Comparison of ENCODE assay signal across 8 mouse cellular contexts in genomic region chr9:106643128-106643527, GRCm38 (mm10). TPM values are rescaled to one million over a fixed set of nuclear protein-coding genes. Genes with fewer than 3 reads are reported as not detected.
DNase-seq lines count a peak whose midpoint lies in the region; ATAC-seq and TF ChIP-seq lines count a peak whose summit lies in the region.

No protein-coding gene starts in this region.

- no peak overlapping the region for H3K4me3 ChIP-seq in bone marrow, adult 2 months (replicated peaks; ENCODE audit: control insufficient read depth, low read depth, low read length)
- H3K4me3 ChIP-seq in intestine, embryonic 15.5 days (replicated peaks) = no peak overlapping the region
- no peak overlapping the region for H3K4me3 ChIP-seq in testis, adult 2 months (ENCODE audit: control insufficient read depth, low read depth, low read length)

- 25% methylated on average over 7 of the region's 7 CpGs for WGBS in bone marrow, adult 2 months
- 31% methylated on average over 7 of the region's 7 CpGs for WGBS in intestine, embryonic 15.5 days

- H3K27me3 ChIP-seq in intestine, embryonic 15.5 days (replicated peaks) = 0 out of 2 replicates have a peak, but pooled peaks cover 3% of the 10 kb centered on the region
- H3K27me3 ChIP-seq in testis, adult 2 months (ENCODE audit: control insufficient read depth, insufficient read depth, low read length) = no peaks in the 10 kb centered on the region

- H3K27ac ChIP-seq in bone marrow, adult 2 months (ENCODE audit: control insufficient read depth, insufficient read depth, low read depth, low read length, poor library complexity) = no peak overlapping the region
- H3K27ac ChIP-seq in intestine, embryonic 15.5 days = no peak overlapping the region
- no peak overlapping the region for H3K27ac ChIP-seq in testis, adult 2 months (ENCODE audit: control insufficient read depth, insufficient read depth, low read depth, low read length)

- H3K36me3 ChIP-seq in intestine, embryonic 15.5 days = no peaks in the 10 kb centered on the region
- no peaks in the 10 kb centered on the region for H3K36me3 ChIP-seq in testis, adult 2 months (ENCODE audit: control insufficient read depth, insufficient read depth, low read length)

- H3K9ac ChIP-seq in intestine, embryonic 15.5 days = no peak overlapping the region

- no peaks in the 10 kb centered on the region; the same call in 1 of the 2 replicates for H3K4me1 ChIP-seq in bone marrow, adult 2 months (ENCODE audit: control insufficient read depth, insufficient read depth, low read length)
- H3K4me1 ChIP-seq in intestine, embryonic 15.5 days (replicated peaks) = no peaks in the 10 kb centered on the region
- H3K4me1 ChIP-seq in testis, adult 2 months (ENCODE audit: control insufficient read depth, insufficient read depth, low read length) = no peaks in the 10 kb centered on the region

- peak; percentile 82 for TF ChIP-seq CTCF in bone marrow, adult 2 months (IDR thresholded peaks at IDR 0.05; ENCODE audit: control insufficient read depth, insufficient read depth, low read length)
- peak; percentile 96 for TF ChIP-seq CTCF in testis, adult 2 months (IDR thresholded peaks at IDR 0.05; ENCODE audit: control insufficient read depth, insufficient read depth, insufficient replicate concordance, low read depth, low read length)

- peak; percentile 74 for ATAC-seq in erythroblast, adult 5-6 weeks (replicated peaks; ENCODE audit: low FRiP score, poor library complexity, severe bottlenecking)
- peak; percentile 56; the same call in 1 of the 2 replicates for ATAC-seq in intestine, embryonic 15.5 days

- H3K9me3 ChIP-seq in intestine, embryonic 15.5 days = no peaks in the 10 kb centered on the region

- H3K4me2 ChIP-seq in intestine, embryonic 15.5 days (replicated peaks) = no peak overlapping the region

- intact Hi-C loops in left cerebral cortex, postnatal 36 days (cut with DNase I) = loop anchor here (2.0 to 5.0 kb wide), 2 partner anchors 42 to 111 kb away; no protein-coding TSS in a partner anchor

- TF ChIP-seq POLR2A in bone marrow, adult 2 months (IDR thresholded peaks at IDR 0.05; ENCODE audit: borderline replicate concordance, control insufficient read depth, low read depth, low read length) = no peak
- TF ChIP-seq POLR2A in testis, adult 2 months (IDR thresholded peaks at IDR 0.05; ENCODE audit: control insufficient read depth, low read depth, low read length) = no peak

- peak; percentile 59 for DNase-seq in left cerebral cortex, adult 11 months (ENCODE audit: low spot score)
- no peak for DNase-seq in left cerebral cortex, adult 8-10 months (ENCODE audit: low spot score in 2 of 2)
- peak; percentile 75 for DNase-seq in left cerebral cortex, postnatal 36 days (ENCODE audit: low spot score in 2 of 2)
- DNase-seq in natural killer cell, adult 2 months (ENCODE audit: low spot score in 2 of 2) = peak; percentile 52 to 72

RNA-seq across cellular contexts. Expression of gene Grm2, which starts 12.8 kb away (rescaled TPM):
- 10 to 100 TPM; 42.5 to 59.1 (median 45.4) TPM for total RNA-seq in left cerebral cortex, adult 8-10 months (2022)
- not detected in 2 replicates for polyA plus RNA-seq in bone marrow, adult 2 months (2011; ENCODE audit: insufficient read depth, insufficient read length, low replicate concordance, missing spikeins)
- total RNA-seq in erythroblast, adult 5-6 weeks (2015; ENCODE audit: low replicate concordance) = not detected in 2 replicates
- total RNA-seq in erythroblast, adult 5-6 weeks (2017; ENCODE audit: low replicate concordance) = not detected in 2 replicates
- not detected in 2 replicates for polyA plus RNA-seq in intestine, embryonic 15.5 days (2015; fragmentation: Nextera tagmentation; extraction: Ambion mirVana)
- total RNA-seq in left cerebral cortex, postnatal 36 days (2021) = 10 to 100 TPM; 53.5 to 72.7 TPM
- polyA plus RNA-seq in testis, adult 2 months (2012; rRNA removed) = 0.22 and 0.30 TPM in 2 replicates

RNA-seq across cellular contexts. Expression of gene Iqcf6, which starts 16.7 kb away (rescaled TPM):
- total RNA-seq in left cerebral cortex, adult 8-10 months (2022) = not detected
- polyA plus RNA-seq in bone marrow, adult 2 months (2011; ENCODE audit: insufficient read depth, insufficient read length, low replicate concordance, missing spikeins) = not detected in 2 replicates
- not detected in 2 replicates for total RNA-seq in erythroblast, adult 5-6 weeks (2015; ENCODE audit: low replicate concordance)
- not detected in 2 replicates for total RNA-seq in erythroblast, adult 5-6 weeks (2017; ENCODE audit: low replicate concordance)
- polyA plus RNA-seq in intestine, embryonic 15.5 days (2015; fragmentation: Nextera tagmentation; extraction: Ambion mirVana) = not detected in 2 replicates
- not detected for total RNA-seq in left cerebral cortex, postnatal 36 days (2021)
- polyA plus RNA-seq in testis, adult 2 months (2012; rRNA removed) = 85.6 and 87.2 TPM in 2 replicates

RNA-seq across cellular contexts. Expression of gene Tex264, which starts 42.6 kb away (rescaled TPM):
- total RNA-seq in left cerebral cortex, adult 8-10 months (2022) = 100 to 1,000 TPM in 3 of 4 experiments, 10 to 100 TPM in 1; 94.4 to 115 (median 103) TPM
- 8.8 and 12.5 TPM in 2 replicates for polyA plus RNA-seq in bone marrow, adult 2 months (2011; ENCODE audit: insufficient read depth, insufficient read length, low replicate concordance, missing spikeins)
- total RNA-seq in erythroblast, adult 5-6 weeks (2015; ENCODE audit: low replicate concordance) = 1.9 and 9.0 TPM in 2 replicates
- 8.8 and 10.9 TPM in 2 replicates for total RNA-seq in erythroblast, adult 5-6 weeks (2017; ENCODE audit: low replicate concordance)
- 52.6 and 59.5 TPM in 2 replicates for polyA plus RNA-seq in intestine, embryonic 15.5 days (2015; fragmentation: Nextera tagmentation; extraction: Ambion mirVana)
- 100 to 1,000 TPM; 104 to 109 TPM for total RNA-seq in left cerebral cortex, postnatal 36 days (2021)
- polyA plus RNA-seq in testis, adult 2 months (2012; rRNA removed) = 82.9 and 84.7 TPM in 2 replicates

Comparison
In these comparisons a context has a peak if more than half of its experiments do, and no peak if none do; other contexts are left out.
1. DNase-seq: peak in left cerebral cortex, adult 11 months (single experiment), left cerebral cortex, postnatal 36 days (2 of 2) and natural killer cell, adult 2 months (2 of 2); none in left cerebral cortex, adult 8-10 months (0 of 2).
2. RNA of gene Grm2, which starts 12.8 kb away (total RNA-seq): 53.5 to 72.7 TPM in left cerebral cortex, postnatal 36 days and 42.5 to 59.1 TPM in left cerebral cortex, adult 8-10 months; not detected in erythroblast, adult 5-6 weeks; every median in the first group is over 10 times any median in the second.
3. RNA of gene Tex264, which starts 42.6 kb away (total RNA-seq): 104 to 109 TPM in left cerebral cortex, postnatal 36 days and 94.4 to 115 TPM in left cerebral cortex, adult 8-10 months; 1.9 to 10.9 TPM in erythroblast, adult 5-6 weeks; every median in the first group is over 4 times any median in the second.